Mouse (Mus musculus) kidney, adult 2 months (tissue): ENCODE results near the gene Il31. TPM values are rescaled to one million over a fixed set of nuclear protein-coding genes. Genes with fewer than 3 reads are reported as not detected.
A peak's percentile ranks its signal among the peaks of the same experiment; 100 is the strongest.

Experiments used
- DNase-seq: peaks from one replicate; pipeline ENCODE4 v3.0.0; 2021
- H3K27ac ChIP-seq: fragments of 200-500 bp; 2 replicates; pipeline ENCODE4 v1.5.1; 2012; ENCODE audit warnings: low read depth, low read length, control low read depth, inconsistent platforms; ENCODE audit not compliant: insufficient read depth
- H3K27me3 ChIP-seq: fragments of 200-500 bp; replicated peaks from 2 replicates; pipeline ENCODE4 v1.6.1; 2012; ENCODE audit warnings: mild to moderate bottlenecking, moderate library complexity, low read length, inconsistent platforms; ENCODE audit not compliant: control insufficient read depth, insufficient read depth
- H3K36me3 ChIP-seq: fragments of 200-500 bp; 2 replicates; pipeline ENCODE4 v1.6.1; 2012; ENCODE audit warnings: mild to moderate bottlenecking, moderate library complexity, low read length, inconsistent platforms; ENCODE audit not compliant: control insufficient read depth, insufficient read depth
- H3K4me1 ChIP-seq: fragments of 200-500 bp; 2 replicates; pipeline ENCODE4 v1.6.1; 2011; ENCODE audit warnings: low read length; ENCODE audit not compliant: control insufficient read depth, insufficient read depth
- H3K4me3 ChIP-seq: fragments of 200-500 bp; 2 replicates; pipeline ENCODE4 v1.5.1; 2011; ENCODE audit warnings: mild to moderate bottlenecking, low read depth, low read length, control low read depth; ENCODE audit not compliant: insufficient read depth
- CTCF ChIP-seq: fragments of 200-500 bp; conservative IDR thresholded peaks from 2 replicates; pipeline ENCODE4 v1.5.1; 2011; ENCODE audit warnings: low read depth, mild to moderate bottlenecking, control low read depth, low read length, moderate library complexity, mixed read lengths; ENCODE audit not compliant: insufficient read depth, insufficient read length
- POLR2A ChIP-seq: fragments of 200-500 bp; IDR thresholded peaks from one replicate; pipeline ENCODE4 v1.6.1; 2011; ENCODE audit warnings: low read depth, low read length, control low read depth
- WGBS: fragments of 180-500 bp; shearing (Covaris S2); methylation state at CpG from one replicate; pipeline ENCODE4 v1.1.7; 2018; 5-methylcytosine and 5-hydroxymethylcytosine counted together
- polyA plus RNA-seq: library from polyadenylated mRNA; depleted of rRNA; stranded (reverse); fragments of >200 nt; gene quantifications from 2 replicates; pipeline ENCODE4 v1.2.3, GENCODE M21; 2012; rRNA removed

Gene Il31
- not detected in 2 replicates for polyA plus RNA-seq

GRCm38 (mm10) chr5:123489112-123489785, at the start of gene Il31, which contains the start of gene Lrrc43:
Gene Il31, minus strand, starts transcription at chr5:123489489.
Gene Lrrc43, plus strand, starts transcription at chr5:123489305.
- Histone ChIP-seq H3K36me3 (no peaks in the 10 kb centered on the region), H3K27ac (no peak within 1 kb of the TSS), H3K4me1 (no peaks in the 10 kb centered on the region), H3K27me3 (no peaks in the 10 kb centered on the region), H3K4me3 (no peak within 1 kb of the TSS)
- TF ChIP-seq POLR2A (no peak), CTCF (no peak)
- WGBS: 7% methylated on average over 25 of the region's 25 CpGs
- DNase-seq: no peak

GRCm38 (mm10) chr5:123533801-123534200, 44.5 kb upstream of the Il31 start:
- DNase-seq: no peak
- Histone ChIP-seq H3K27ac (no peak overlapping the region), H3K27me3 (no peaks in the 10 kb centered on the region), H3K4me3 (no peak overlapping the region), H3K36me3 (no peaks in the 10 kb centered on the region; the same call in none of the 2 replicates), H3K4me1 (no peaks in the 10 kb centered on the region)
- TF ChIP-seq POLR2A (no peak), CTCF (no peak)
- WGBS: 91% methylated on average over 10 of the region's 10 CpGs

GRCm38 (mm10) chr5:123530056-123530455, 40.8 kb upstream of the Il31 start:
- Histone ChIP-seq H3K27me3 (no peaks in the 10 kb centered on the region), H3K36me3 (no peaks in the 10 kb centered on the region; the same call in 1 of the 2 replicates), H3K4me1 (no peaks in the 10 kb centered on the region), H3K27ac (no peak overlapping the region), H3K4me3 (no peak overlapping the region)
- TF ChIP-seq CTCF: no peak
- no peak for TF ChIP-seq POLR2A
- 89% methylated on average over 8 of the region's 8 CpGs for WGBS
- no peak for DNase-seq

- DNase-seq: no peak
- no peaks in the 10 kb centered on the region; the same call in 1 of the 2 replicates for H3K36me3 ChIP-seq
- H3K4me1 ChIP-seq: no peaks in the 10 kb centered on the region
- H3K27me3 ChIP-seq: no peaks in the 10 kb centered on the region
- TF ChIP-seq CTCF (no peak), POLR2A (no peak)
- no peak overlapping the region for H3K4me3 ChIP-seq
- 74% methylated on average over 7 of the region's 7 CpGs for WGBS
- no peak overlapping the region for H3K27ac ChIP-seq
These were observed 39.4 kb upstream of the Il31 start for GRCm38 (mm10) chr5:123528641-123529040.

GRCm38 (mm10) chr5:123525916-123526495, 36.7 kb upstream of the Il31 start:
- no peak for TF ChIP-seq POLR2A
- TF ChIP-seq CTCF: no peak
- Histone ChIP-seq H3K27ac (no peak overlapping the region), H3K36me3 (no peaks in the 10 kb centered on the region; the same call in 1 of the 2 replicates), H3K27me3 (no peaks in the 10 kb centered on the region), H3K4me3 (no peak overlapping the region), H3K4me1 (no peaks in the 10 kb centered on the region)
- DNase-seq: no peak
- WGBS: 93% methylated on average over 9 of the region's 9 CpGs

- H3K4me3 ChIP-seq: peak within 1 kb of the TSS; percentile 86
- H3K36me3 ChIP-seq: no peaks in the 10 kb centered on the region
- no peak for DNase-seq
- TF ChIP-seq CTCF: no peak
- TF ChIP-seq POLR2A: no peak
- no peaks in the 10 kb centered on the region for H3K27me3 ChIP-seq
- 92% methylated on average over 7 of the region's 7 CpGs for WGBS
- no peaks in the 10 kb centered on the region for H3K4me1 ChIP-seq
- no peak within 1 kb of the TSS for H3K27ac ChIP-seq
These were observed 36.0 kb upstream of the Il31 start, which contains the start of gene Gm49027 for GRCm38 (mm10) chr5:123525281-123525680. Gene Gm49027, minus strand, starts transcription at chr5:123525488.

- Histone ChIP-seq H3K4me1 (no peaks in the 10 kb centered on the region), H3K4me3 (peak overlapping the region; percentile 86), H3K27ac (no peak overlapping the region), H3K36me3 (no peaks in the 10 kb centered on the region), H3K27me3 (no peaks in the 10 kb centered on the region)
- TF ChIP-seq CTCF: no peak
- TF ChIP-seq POLR2A: no peak
- WGBS: 2% methylated on average over 26 of the region's 27 CpGs
- DNase-seq: no peak
These were observed 35.1 kb upstream of the Il31 start for GRCm38 (mm10) chr5:123524393-123524750.
